Mouse (Mus musculus): ENCODE measurements at regions not wholly inside any gene's neighbourhood (a gene's known extent, or its start where the extent isn't known, plus 50 kb on each side); places are given as distances from the start of the nearest gene placed in this dataset.

Small RNA genes in the stretch of these regions (microRNA-seq; reads per million reads assigned to microRNA genes)
- gene Gm24933 = 0 reads per million in 2 experiments

All from adrenal gland, adult 2 months (tissue).